Mouse (Mus musculus) MEL (cell line): Measurements from ENCODE around the gene Scap. TPM values are rescaled to one million over a fixed set of nuclear protein-coding genes. Genes with fewer than 3 reads are reported as not detected.

Experiments
- DNase-seq: peaks from one replicate; pipeline ENCODE4 v3.0.0; 2011; ENCODE audit warnings: low read depth, low spot score
- H3K27ac ChIP-seq: 2 replicates; pipeline ENCODE4 v1.5.1; 2012; ENCODE audit warnings: low read depth, mild to moderate bottlenecking, control low read depth, low read length, moderate library complexity; ENCODE audit not compliant: control insufficient read depth
- H3K27me3 ChIP-seq, 2 experiments: fragments of 150-350 bp in 1 of 2; sonication (generic) in 1 of 2; 2 replicates each; pipeline ENCODE4 v1.6.1; 2012; ENCODE audit warnings: low read length in 2 of 2, mild to moderate bottlenecking in 2 of 2, improper control_type of control experiment in 1 of 2, moderate library complexity in 1 of 2; ENCODE audit not compliant: insufficient read depth in 2 of 2, control insufficient read depth in 1 of 2
- H3K36me3 ChIP-seq, 2 experiments: 2 replicates each; pipeline ENCODE4 v1.6.1; 2012 to 2014; ENCODE audit warnings: low read length in 2 of 2, improper control_type of control experiment in 1 of 2, inconsistent platforms in 1 of 2, mild to moderate bottlenecking in 1 of 2; ENCODE audit not compliant: insufficient read depth in 2 of 2, control insufficient read depth in 1 of 2
- H3K4me1 ChIP-seq, 2 experiments: fragments of 150-350 bp in 1 of 2; sonication (generic) in 1 of 2; 2 replicates each; pipeline ENCODE4 v1.6.1; 2012; ENCODE audit warnings: low read length in 2 of 2, improper control_type of control experiment in 1 of 2, mild to moderate bottlenecking in 1 of 2; ENCODE audit not compliant: insufficient read depth in 2 of 2, control insufficient read depth in 1 of 2
- H3K4me3 ChIP-seq, 2 experiments: fragments of 150-350 bp in 1 of 2; sonication (generic) in 1 of 2; 2 replicates each; pipeline ENCODE4 v1.5.1; 2012; ENCODE audit warnings: low read depth in 2 of 2, low read length in 2 of 2, mild to moderate bottlenecking in 2 of 2, moderate library complexity in 2 of 2, control low read depth in 1 of 2, improper control_type of control experiment in 1 of 2; ENCODE audit not compliant: control insufficient read depth in 1 of 2, insufficient read depth in 1 of 2
- H3K79me2 ChIP-seq: 2 replicates; pipeline ENCODE4 v1.6.1; 2012; ENCODE audit warnings: mild to moderate bottlenecking, low read length, moderate library complexity; ENCODE audit not compliant: control insufficient read depth, poor library complexity, insufficient read depth
- H3K9ac ChIP-seq: 2 replicates; pipeline ENCODE4 v1.6.1; 2012; ENCODE audit warnings: low read depth, mild to moderate bottlenecking, control low read depth, low read length, moderate library complexity; ENCODE audit not compliant: control insufficient read depth, poor library complexity, severe bottlenecking
- H3K9me3 ChIP-seq: fragments of 150-350 bp; sonication (generic); replicated peaks from 2 replicates; pipeline ENCODE4 v1.6.1; 2012; ENCODE audit warnings: mild to moderate bottlenecking, low read length, improper control_type of control experiment, moderate library complexity; ENCODE audit not compliant: insufficient read depth
- BHLHE40 ChIP-seq: IDR thresholded peaks from 2 replicates; pipeline ENCODE4 v1.6.1; 2012; ENCODE audit warnings: low read depth, mild to moderate bottlenecking, inconsistent platforms, low read length, improper control_type of control experiment, borderline replicate concordance
- CHD2 ChIP-seq: IDR thresholded peaks from 2 replicates; pipeline ENCODE4 v1.6.1; 2011; ENCODE audit warnings: low read length, improper control_type of control experiment
- CTCF ChIP-seq, 3 experiments: IDR thresholded peaks in 2 of 3; conservative IDR thresholded peaks in 1 of 3; 2 replicates each; pipeline ENCODE4 v1.5.1; 2011 to 2012; ENCODE audit warnings: low read length in 3 of 3, low read depth in 2 of 3, mild to moderate bottlenecking in 2 of 3, improper control_type of control experiment in 1 of 3, inconsistent platforms in 1 of 3, mixed read lengths in 1 of 3, moderate library complexity in 1 of 3; ENCODE audit not compliant: control insufficient read depth in 1 of 3, insufficient read depth in 1 of 3, poor library complexity in 1 of 3, severe bottlenecking in 1 of 3
- E2F4 ChIP-seq: IDR thresholded peaks from 2 replicates; pipeline ENCODE4 v1.6.1; 2011; ENCODE audit warnings: low read depth, low read length, improper control_type of control experiment, borderline replicate concordance
- ELF1 ChIP-seq: IDR thresholded peaks from 2 replicates; pipeline ENCODE4 v1.6.1; 2014; ENCODE audit warnings: low read depth, mild to moderate bottlenecking, inconsistent platforms, low read length, improper control_type of control experiment, moderate library complexity
- ETS1 ChIP-seq: IDR thresholded peaks from 2 replicates; pipeline ENCODE4 v1.6.1; 2012; ENCODE audit warnings: low read depth, mild to moderate bottlenecking, inconsistent platforms, low read length, improper control_type of control experiment, moderate library complexity
- GATA1 ChIP-seq: IDR thresholded peaks from 2 replicates; pipeline ENCODE4 v1.6.1; 2011; ENCODE audit warnings: low read depth, low read length, improper control_type of control experiment
- HCFC1 ChIP-seq: IDR thresholded peaks from 2 replicates; pipeline ENCODE4 v1.6.1; 2012; ENCODE audit warnings: low read depth, mild to moderate bottlenecking, inconsistent platforms, low read length, improper control_type of control experiment, moderate library complexity
- JUND ChIP-seq: IDR thresholded peaks from 2 replicates; pipeline ENCODE4 v1.6.1; 2011; ENCODE audit warnings: low read depth, mild to moderate bottlenecking, improper control_type of control experiment, low read length
- KAT2A ChIP-seq: conservative IDR thresholded peaks from 2 replicates; pipeline ENCODE4 v1.6.1; 2012; ENCODE audit warnings: low read depth, low read length, improper control_type of control experiment, inconsistent platforms
- MAFK ChIP-seq: IDR thresholded peaks from 2 replicates; pipeline ENCODE4 v1.6.1; 2011; ENCODE audit warnings: low read depth, mild to moderate bottlenecking, low read length, improper control_type of control experiment, borderline replicate concordance
- MEF2A ChIP-seq: IDR thresholded peaks from 2 replicates; pipeline ENCODE4 v1.6.1; 2014; ENCODE audit warnings: low read depth, mild to moderate bottlenecking, inconsistent platforms, low read length, improper control_type of control experiment; ENCODE audit not compliant: poor library complexity, insufficient replicate concordance, severe bottlenecking; ENCODE audit errors: extremely low read depth
- MXI1 ChIP-seq: IDR thresholded peaks from 2 replicates; pipeline ENCODE4 v1.6.1; 2011; ENCODE audit warnings: mild to moderate bottlenecking, low read depth, low read length, improper control_type of control experiment
- MYB ChIP-seq: IDR thresholded peaks from 2 replicates; pipeline ENCODE4 v1.6.1; 2011; ENCODE audit warnings: mild to moderate bottlenecking, low read depth, low read length, improper control_type of control experiment
- MYC ChIP-seq: IDR thresholded peaks from 2 replicates; pipeline ENCODE4 v1.6.1; 2011; ENCODE audit warnings: low read depth, mild to moderate bottlenecking, low read length, improper control_type of control experiment, moderate library complexity
- NELFE ChIP-seq: IDR thresholded peaks from 2 replicates; pipeline ENCODE4 v1.6.1; 2011; ENCODE audit warnings: low read depth, low read length, improper control_type of control experiment
- NRF1 ChIP-seq: IDR thresholded peaks from 2 replicates; pipeline ENCODE4 v1.6.1; 2014; ENCODE audit warnings: low read depth, mild to moderate bottlenecking, inconsistent platforms, low read length, improper control_type of control experiment, moderate library complexity; ENCODE audit not compliant: poor library complexity, insufficient read depth, severe bottlenecking
- POLR2A ChIP-seq, 2 experiments: IDR thresholded peaks; 2 replicates each; pipeline ENCODE4 v1.6.1; 2011 to 2012; ENCODE audit warnings: low read length in 2 of 2, mild to moderate bottlenecking in 2 of 2, control low read depth in 1 of 2, improper control_type of control experiment in 1 of 2, low read depth in 1 of 2, moderate library complexity in 1 of 2; ENCODE audit not compliant: control insufficient read depth in 1 of 2, insufficient read depth in 1 of 2, poor library complexity in 1 of 2
- RAD21 ChIP-seq: IDR thresholded peaks from 2 replicates; pipeline ENCODE4 v1.6.1; 2011; ENCODE audit warnings: mild to moderate bottlenecking, low read depth, low read length, improper control_type of control experiment
- RCOR1 ChIP-seq: IDR thresholded peaks from 2 replicates; pipeline ENCODE4 v1.6.1; 2012; ENCODE audit warnings: low read depth, mild to moderate bottlenecking, inconsistent platforms, low read length, improper control_type of control experiment
- SIN3A ChIP-seq: IDR thresholded peaks from 2 replicates; pipeline ENCODE4 v1.6.1; 2012; ENCODE audit warnings: low read length, improper control_type of control experiment, inconsistent platforms
- TAL1 ChIP-seq: IDR thresholded peaks from 2 replicates; pipeline ENCODE4 v1.6.1; 2012; ENCODE audit warnings: mild to moderate bottlenecking, inconsistent platforms, low read length, moderate library complexity, mixed read lengths
- TBP ChIP-seq: IDR thresholded peaks from 2 replicates; pipeline ENCODE4 v1.8.0; 2011; ENCODE audit warnings: low read depth, low read length, improper control_type of control experiment
- TCF12 ChIP-seq: IDR thresholded peaks from 2 replicates; pipeline ENCODE4 v1.6.1; 2014; ENCODE audit warnings: low read depth, mild to moderate bottlenecking, inconsistent platforms, low read length, improper control_type of control experiment, moderate library complexity
- UBTF ChIP-seq: IDR thresholded peaks from 2 replicates; pipeline ENCODE4 v1.6.1; 2012; ENCODE audit warnings: low read depth, mild to moderate bottlenecking, inconsistent platforms, low read length, improper control_type of control experiment, moderate library complexity, borderline replicate concordance; ENCODE audit not compliant: insufficient read depth
- USF2 ChIP-seq, 2 experiments: IDR thresholded peaks; 2 replicates each; pipeline ENCODE4 v1.6.1; 2011 to 2012; ENCODE audit warnings: improper control_type of control experiment in 2 of 2, low read length in 2 of 2, borderline replicate concordance in 1 of 2, inconsistent platforms in 1 of 2, low read depth in 1 of 2, mild to moderate bottlenecking in 1 of 2; ENCODE audit not compliant: insufficient read depth in 1 of 2
- ZKSCAN1 ChIP-seq: IDR thresholded peaks from 2 replicates; pipeline ENCODE4 v1.6.1; 2012; ENCODE audit warnings: low read depth, mild to moderate bottlenecking, inconsistent platforms, low read length, improper control_type of control experiment, moderate library complexity
- ZMIZ1 ChIP-seq: IDR thresholded peaks from 2 replicates; pipeline ENCODE4 v1.6.1; 2012; ENCODE audit warnings: low read depth, mild to moderate bottlenecking, inconsistent platforms, low read length, improper control_type of control experiment, moderate library complexity
- polyA plus RNA-seq, 2 experiments: library from polyadenylated mRNA; stranded (reverse) in 1 of 2; unstranded in 1 of 2; fragments of >175 nt in 1 of 2; fragments of >200 nt in 1 of 2; gene quantifications; 2 replicates each; pipeline versions ENCODE4 v1.2.1 to v1.2.4; 2012; ENCODE audit warnings: low replicate concordance in 2 of 2, low read depth in 1 of 2; ENCODE audit not compliant: insufficient read length in 2 of 2, insufficient read depth in 1 of 2, missing spikeins in 1 of 2
- total RNA-seq: library from RNA; depleted of rRNA; stranded (reverse); fragments of 300-350 nt; gene quantifications from 2 replicates; pipeline ENCODE4 v1.2.3, GENCODE M21; 2012

The Scap gene
- total and polyA plus RNA-seq, 3 experiments: 59.4 to 88.8 TPM; not detected in 1

GRCm38 (mm10) chr9:110400650-110401049 is 67.6 kb downstream of the Scap start:
- TF ChIP-seq SIN3A (no peak), UBTF (no peak), MEF2A (no peak), KAT2A (no peak), TBP (no peak), RCOR1 (no peak), ZMIZ1 (no peak), CTCF (IDR thresholded peaks at IDR 0.05 in 2 of 3, conservative IDR thresholded peaks at IDR 0.05 in 1 of 3; ENCODE audit: control insufficient read depth in 1 of 3, insufficient read depth in 1 of 3, low read depth in 2 of 3, low read length in 3 of 3, poor library complexity in 1 of 3, severe bottlenecking in 1 of 3) (no peak), E2F4 (no peak), CHD2 (no peak), MYC (no peak), TCF12 (no peak), MYB (no peak), JUND (no peak), NRF1 (no peak), USF2 (IDR thresholded peaks at IDR 0.05; ENCODE audit: borderline replicate concordance in 1 of 2, insufficient read depth in 1 of 2, low read depth in 1 of 2, low read length in 2 of 2) (no peak), ETS1 (no peak), NELFE (no peak), RAD21 (no peak), ZKSCAN1 (no peak)
- TF ChIP-seq, all 39 proteins: peak for 0

GRCm38 (mm10) chr9:110402731-110403130 is 69.6 kb downstream of the Scap start:
- Histone ChIP-seq H3K4me1 (peaks cover 0 to 7% of the 10 kb centered on the region in 2 experiments; a peak in 3 of 4 replicates), H3K27me3 (no peaks in the 10 kb centered on the region), H3K9ac (no peak overlapping the region), H3K4me3 (no peak overlapping the region), H3K9me3 (no peaks in the 10 kb centered on the region), H3K27ac (no peak overlapping the region), H3K36me3 (peaks cover 8 to 10% of the 10 kb centered on the region in 2 experiments), H3K79me2 (peaks cover 32% of the 10 kb centered on the region)
- DNase-seq: no peak
- TF ChIP-seq MAFK (no peak), MYC (no peak), BHLHE40 (no peak), MYB (no peak), RAD21 (no peak), NRF1 (no peak), UBTF (no peak), ELF1 (no peak), HCFC1 (no peak), TBP (no peak), MXI1 (no peak), ZMIZ1 (no peak), GATA1 (no peak), TAL1 (no peak), ETS1 (no peak), POLR2A (IDR thresholded peaks at IDR 0.05; ENCODE audit: control insufficient read depth in 1 of 2, insufficient read depth in 1 of 2, low read depth in 1 of 2, low read length in 2 of 2, poor library complexity in 1 of 2) (no peak)

More at GRCm38 (mm10) chr9:110400650-110401049, 67.6 kb downstream of the Scap start:
- peaks cover 15% of the 10 kb centered on the region for H3K79me2 ChIP-seq
- no peak overlapping the region for H3K27ac ChIP-seq
- no peaks in the 10 kb centered on the region for H3K27me3 ChIP-seq
- no peaks in the 10 kb centered on the region for H3K4me1 ChIP-seq
- H3K4me3 ChIP-seq: no peak overlapping the region
- H3K9ac ChIP-seq: no peak overlapping the region
- no peaks in the 10 kb centered on the region for H3K9me3 ChIP-seq
- H3K36me3 ChIP-seq: peaks cover 3 to 10% of the 10 kb centered on the region in 2 experiments; a peak in 3 of 4 replicates
- DNase-seq: no peak
